Mouse (Mus musculus) cerebellum, postnatal 14 days (tissue): ENCODE measurements around the gene Cryba1.
A peak's percentile ranks its signal among the peaks of the same experiment; 100 is the strongest.
"Not testable (repeated sequence)": the region's sequence is repeated elsewhere in the genome, so short reads cannot be mapped to it uniquely, and the experiment has no call there.

Source experiments
- DNase-seq, 2 experiments: peaks; one replicate each; pipeline ENCODE4 v3.0.0; 2021; ENCODE audit warnings: mixed read lengths in 2 of 2

Cryba1 gene

DNA sequence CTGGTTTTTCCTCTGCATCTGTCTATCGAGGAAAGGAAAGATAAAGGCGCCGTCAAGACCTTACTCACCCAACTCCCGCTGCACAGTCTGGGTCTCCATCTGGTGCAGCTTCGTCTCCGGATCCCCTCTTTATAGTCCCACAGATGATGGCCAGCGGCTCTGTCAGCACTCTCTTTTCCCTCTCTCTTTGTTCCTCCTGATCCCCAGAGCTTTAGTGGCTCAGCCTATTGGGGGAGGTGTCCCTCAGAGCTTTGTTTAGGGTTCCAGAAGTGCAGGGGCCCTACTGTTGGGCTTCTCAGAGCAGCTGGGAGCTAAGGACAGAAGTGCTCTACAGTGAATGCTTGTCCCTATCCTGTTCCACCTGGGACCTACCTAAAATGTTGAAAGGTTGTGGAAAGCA is at the start of gene Cryba1:
Gene Cryba1 (minus strand): TSS at position 101 of the 400 bp plus-strand sequence.
- no peak for DNase-seq

DNA sequence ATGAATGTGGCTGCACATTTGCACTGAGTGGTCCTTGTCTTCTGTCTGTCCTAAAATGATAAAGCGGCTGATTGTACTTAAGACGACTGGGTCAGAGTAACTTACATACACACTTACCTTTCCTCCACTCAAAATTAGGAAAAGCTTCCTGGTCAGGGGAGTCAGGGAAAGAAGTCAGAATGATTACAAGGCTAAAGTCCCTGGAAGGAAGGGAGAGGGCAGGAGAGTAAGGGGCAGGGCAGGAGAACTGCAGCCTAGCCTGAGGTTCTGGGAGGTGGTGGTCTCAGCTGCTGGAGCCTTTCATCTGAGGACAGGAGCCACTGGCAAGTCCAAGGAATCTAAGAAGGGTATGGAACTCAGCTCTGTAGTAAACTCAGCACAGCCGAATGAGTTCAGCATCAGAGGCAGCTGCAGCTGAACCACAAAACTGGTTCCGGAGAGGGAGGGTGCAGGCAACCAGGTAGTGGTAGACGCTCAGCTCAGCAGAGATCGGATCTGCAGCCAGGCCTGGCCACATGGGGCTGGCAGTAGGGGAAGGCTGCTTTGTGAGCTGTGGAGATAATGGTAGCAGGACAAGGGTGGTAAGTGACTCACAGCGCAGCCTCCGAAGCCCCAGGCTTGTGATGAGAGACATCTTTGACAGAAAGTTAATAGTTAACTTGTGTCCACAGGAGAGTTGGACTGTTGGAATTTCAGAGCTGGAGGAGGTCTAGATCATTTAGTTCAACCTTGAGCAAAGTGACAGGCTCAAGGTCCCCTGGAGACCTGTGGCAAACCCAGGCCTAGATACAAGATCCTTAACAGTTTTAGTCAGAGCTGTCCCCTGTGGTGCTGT is 47.0 kb upstream of the Cryba1 start:
- peak in 1 of 2 experiments; percentile 9 for DNase-seq

DNA sequence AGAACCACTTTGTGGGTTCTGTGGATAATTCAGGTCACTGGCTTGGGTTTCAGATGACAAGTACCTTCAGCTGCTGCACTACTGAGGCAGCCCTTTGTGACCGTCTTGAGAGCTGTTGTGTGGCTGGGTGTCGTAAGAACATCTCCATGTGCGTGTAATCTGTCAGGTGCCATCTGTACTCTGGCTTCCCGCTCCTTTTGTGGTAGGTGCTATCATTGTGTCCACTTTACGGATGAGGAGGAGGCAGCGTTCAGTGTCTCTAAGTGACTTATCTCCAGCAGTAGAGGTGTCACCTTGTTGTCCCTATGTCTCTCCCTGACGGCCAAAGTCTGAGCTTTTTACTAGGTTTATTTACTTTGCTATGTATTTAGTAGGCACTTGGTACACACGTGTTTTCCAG is 45.3 kb upstream of the Cryba1 start:
- DNase-seq, result no peak

DNA sequence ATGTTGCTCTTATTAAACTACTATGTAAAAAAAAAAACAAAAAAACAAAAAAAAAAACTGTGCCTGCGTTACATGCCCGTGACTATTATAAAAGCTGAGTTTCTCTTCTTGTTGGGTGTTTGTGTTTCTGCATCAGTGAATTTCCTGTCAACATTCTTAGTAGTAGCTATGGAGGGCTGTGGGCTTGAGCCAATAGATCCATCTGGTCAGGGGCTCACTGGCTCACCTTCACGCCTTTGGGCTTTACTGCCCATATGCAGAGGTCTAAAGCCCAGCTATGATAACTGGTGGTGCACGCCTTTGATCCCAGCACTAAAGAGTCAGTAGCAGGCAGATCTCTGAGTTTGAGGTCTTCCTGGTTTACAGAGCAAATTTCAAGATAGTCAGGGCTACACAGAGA is 44.4 kb upstream of the Cryba1 start:
- no peak for DNase-seq

DNA sequence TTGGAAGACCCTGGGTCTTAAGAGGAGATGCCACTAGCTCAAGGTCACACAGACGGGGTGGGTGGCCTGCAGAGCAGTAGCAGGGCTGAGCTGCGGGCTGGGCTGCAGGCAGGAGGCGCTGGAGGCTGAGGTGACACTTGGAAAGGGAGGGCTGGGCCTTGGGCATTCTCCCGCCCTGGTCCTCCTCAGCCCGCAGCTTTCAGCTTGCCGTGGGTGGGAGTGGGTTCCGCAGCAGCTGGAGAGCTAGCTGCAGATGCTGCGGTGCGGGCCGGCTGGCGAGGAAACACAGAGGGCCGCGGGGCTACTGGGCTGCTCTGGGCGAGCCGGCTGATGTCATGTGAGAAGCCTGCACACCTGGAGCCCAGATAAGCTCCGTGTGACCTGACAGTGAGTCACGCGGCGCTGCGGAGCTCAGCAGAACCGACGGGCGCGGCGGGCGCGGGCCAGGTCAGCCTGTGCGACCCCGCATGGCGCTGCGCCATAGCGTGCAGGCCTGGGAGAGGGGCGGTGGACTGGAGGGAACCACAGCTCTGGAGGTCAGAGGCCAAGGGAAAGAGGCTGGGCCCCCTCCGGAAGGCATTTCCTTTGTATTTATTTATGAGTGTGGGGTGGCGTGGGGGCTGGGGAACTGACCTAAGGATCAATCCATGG is 41.4 kb upstream of the Cryba1 start:
- peak in 1 of 2 experiments; percentile 37 for DNase-seq

DNA sequence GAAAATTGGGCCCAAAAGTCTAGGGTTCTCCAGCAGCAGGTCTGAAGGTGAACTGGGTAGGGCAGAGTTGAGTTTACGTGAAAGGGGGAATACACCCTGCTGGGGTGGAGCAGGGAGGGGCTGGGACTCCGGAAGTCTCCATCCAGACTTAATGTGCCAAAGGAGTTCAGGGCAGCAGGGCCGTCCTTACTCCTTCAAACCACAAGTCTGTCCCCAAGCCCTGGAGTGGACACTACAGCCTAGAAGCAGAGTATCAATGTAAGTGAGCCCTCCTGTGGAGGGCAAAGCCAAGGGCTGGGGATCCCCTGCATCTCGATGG is 40.3 kb upstream of the Cryba1 start:
- DNase-seq, result no peak

DNA sequence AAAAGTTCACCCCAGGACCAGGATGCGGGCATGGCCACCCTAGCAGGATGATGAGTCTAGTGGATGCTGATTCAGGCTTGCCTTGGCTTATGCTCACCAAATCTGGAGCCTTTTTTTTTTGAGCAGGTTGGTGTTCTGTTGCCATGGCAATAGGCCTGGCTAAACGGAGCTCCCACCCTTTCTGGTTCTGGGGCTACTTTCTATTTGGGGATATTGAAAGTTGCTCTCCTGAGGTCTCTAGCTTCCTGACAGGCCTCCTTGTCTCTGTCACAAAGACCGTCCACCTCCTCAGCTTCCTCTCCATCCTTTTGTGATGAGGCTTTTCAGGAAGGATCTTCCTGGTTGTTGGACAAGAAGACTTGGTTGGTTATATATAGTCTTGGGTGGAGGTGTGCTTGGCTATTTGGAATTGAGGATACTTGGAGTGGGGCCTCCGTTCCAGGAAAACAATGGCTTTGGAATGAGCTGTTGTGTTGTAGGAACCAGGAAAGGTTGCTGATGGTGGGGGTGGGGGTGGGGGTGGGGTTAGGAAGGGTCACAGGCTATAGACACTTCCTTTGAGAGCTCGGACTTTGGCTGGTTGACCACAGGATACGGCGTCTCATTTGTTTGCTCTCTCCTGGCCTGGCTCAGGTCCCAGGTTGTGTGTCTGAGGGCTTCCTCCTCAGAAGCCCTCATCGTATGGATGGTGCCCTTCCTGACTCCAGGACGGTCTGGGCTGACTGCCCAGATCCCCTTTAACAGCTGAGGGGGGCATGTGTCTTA is 39.8 kb upstream of the Cryba1 start:
- DNase-seq, result peak in 1 of 2 experiments; percentile 35

DNA sequence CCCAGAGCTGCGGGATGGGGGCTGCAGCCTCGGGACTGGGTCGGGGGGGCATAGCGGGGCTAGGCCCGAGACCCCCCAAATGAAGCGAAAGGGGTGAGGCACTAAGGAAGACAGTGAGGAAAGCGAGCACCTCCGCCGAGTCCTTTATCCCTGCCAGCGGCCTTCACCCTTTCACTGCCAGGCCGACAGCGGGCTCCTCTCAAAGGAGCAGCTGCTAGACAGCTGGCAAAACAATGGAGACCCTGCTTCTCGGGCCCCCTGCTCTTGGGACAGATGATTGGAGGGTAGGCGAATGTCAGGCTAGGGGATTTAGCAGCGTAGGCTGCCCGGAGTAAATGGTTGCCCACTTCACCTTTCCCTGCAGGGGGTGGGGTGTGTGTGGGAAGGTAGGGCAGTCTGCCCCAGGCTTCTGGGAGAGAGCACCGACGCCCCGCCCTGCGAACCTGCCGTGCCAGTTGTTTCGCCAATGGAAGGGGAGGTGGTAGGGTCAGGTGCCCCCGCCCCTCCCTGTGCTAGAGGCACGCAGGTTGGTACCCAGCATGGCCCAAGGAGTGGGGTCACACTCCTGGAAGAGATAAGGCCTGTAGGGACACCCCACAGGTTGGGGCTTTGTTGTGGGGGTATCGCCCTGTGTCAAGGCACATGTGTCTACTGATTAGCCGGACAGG is 38.7 kb upstream of the Cryba1 start:
- DNase-seq, result peak in 1 of 2 experiments; percentile 65

DNA sequence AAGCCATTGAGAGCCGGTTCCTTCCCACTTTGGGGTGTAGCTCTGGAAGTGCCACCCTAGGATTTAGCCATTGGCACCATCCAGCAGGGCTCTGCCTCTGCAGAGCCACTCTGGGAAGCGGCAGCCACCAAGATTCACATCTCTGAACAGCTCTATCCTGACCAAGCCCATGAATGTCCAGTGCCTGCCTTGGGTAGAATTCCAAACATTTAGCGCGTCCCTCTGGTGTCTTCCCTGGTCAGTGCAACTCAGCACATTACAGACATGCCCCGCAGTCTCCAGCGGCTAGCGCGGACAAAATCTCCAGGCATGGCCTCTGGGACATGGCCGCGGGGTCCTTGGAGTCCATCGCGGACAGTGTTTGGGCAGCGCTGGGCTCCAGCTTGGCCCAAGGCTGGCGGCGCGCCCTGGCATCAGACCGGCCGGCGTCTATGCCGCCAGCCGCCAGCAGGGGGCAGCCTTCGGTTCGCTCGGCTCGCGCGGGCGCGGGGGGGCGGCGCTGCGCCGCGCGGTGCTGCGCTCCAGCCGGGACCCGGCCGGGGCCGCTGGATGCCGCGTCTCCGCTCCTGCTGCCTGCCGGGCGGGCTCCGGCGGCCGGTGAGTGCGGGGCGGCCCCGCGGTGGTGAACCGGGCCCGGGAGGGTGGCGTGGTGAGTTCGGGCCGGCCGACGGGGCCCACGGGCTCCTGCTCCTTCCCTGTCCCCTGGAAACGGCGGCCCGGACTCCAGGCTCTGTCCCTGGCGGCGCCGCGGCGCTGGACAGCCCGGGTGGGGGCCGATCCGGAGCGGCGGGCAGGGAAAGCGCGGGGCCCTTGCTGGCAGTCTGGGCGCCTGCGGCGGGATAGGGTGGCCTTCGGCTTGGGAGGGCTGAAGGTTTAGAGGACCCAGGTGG is 37.9 kb upstream of the Cryba1 start, which contains the start of gene Myo18a:
Gene Myo18a (plus strand): TSS at position 464 of the 890 bp plus-strand sequence.
- peak; percentile 96 for DNase-seq

DNA sequence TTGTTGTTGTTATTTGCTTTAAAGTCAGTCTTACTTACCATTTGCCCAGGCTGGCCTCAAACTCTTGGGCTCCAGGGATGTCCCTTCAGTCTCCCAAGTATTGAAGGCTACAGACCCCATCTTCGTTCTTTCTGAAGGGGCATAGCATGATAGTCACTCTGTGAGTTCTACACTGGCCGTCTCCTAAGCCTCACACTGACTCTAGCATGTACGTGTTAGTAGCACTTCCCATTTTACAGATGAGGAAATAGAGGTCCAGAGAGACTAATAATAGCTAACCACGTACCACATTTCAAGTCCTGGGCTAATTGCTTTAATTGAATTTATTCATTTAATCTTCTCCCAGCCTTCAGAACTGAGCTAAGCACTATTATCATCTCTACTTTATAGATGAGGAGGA is 34.9 kb upstream of the Cryba1 start:
- no peak for DNase-seq

DNA sequence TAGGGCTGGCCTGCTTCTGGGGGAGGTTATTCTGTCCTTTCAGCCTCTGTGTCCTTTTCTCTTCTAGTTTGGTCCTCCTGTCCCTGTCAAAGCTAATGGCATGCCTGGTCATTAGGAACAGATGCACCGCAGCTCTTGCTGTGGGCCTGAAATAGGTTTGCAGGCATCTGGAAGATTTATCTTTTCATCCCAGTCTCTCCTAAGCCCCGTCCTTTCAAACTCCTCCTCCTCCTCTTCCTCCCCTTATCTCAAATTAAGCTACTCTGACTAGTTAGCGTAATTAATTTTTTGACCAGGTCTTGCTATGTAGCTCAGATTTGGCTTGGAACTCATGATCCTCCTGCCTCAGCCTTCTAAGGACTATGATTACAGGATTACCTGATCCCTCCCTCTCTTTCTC is 28.4 kb upstream of the Cryba1 start:
- DNase-seq, result no peak

DNA sequence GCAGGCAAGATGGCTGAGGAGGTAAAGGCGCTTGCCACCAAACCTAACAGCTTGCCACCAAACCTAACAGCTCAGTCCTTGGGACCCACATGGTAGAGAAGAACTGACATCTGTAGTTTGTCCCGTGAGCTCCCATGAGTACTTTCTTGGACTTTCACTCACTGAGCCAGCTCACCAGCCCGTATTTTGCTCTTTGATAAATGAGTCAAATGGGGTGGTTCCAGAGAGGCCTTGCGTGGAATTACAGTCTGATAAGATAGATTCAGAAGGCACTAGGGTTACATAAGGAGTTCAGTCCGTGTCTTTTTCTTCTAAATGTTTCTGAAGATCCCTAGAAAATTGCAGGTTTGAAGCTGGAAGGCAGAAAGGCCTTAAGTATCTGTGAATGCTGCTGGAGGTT is 27.4 kb upstream of the Cryba1 start:
- no peak for DNase-seq

DNA sequence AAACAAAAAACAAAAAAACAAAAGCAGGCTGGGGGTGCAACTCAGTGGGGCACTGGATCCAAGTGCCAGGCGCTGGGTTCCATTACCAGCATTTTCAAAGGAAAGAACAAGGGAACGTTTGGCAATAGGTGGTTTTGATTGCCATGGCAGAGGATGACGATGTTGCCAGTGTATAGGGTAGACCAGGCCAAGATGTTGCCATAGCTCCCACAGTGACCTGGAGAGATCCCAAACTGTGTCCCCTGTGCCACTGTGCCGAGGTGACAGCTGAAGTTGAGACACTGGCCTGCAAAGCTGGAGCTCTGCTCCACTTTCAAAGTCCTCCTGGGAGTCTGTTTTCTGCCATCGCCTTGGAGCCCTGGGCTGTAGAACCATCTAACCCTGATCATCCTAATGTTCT is 23.9 kb upstream of the Cryba1 start:
- DNase-seq, result no peak

DNA sequence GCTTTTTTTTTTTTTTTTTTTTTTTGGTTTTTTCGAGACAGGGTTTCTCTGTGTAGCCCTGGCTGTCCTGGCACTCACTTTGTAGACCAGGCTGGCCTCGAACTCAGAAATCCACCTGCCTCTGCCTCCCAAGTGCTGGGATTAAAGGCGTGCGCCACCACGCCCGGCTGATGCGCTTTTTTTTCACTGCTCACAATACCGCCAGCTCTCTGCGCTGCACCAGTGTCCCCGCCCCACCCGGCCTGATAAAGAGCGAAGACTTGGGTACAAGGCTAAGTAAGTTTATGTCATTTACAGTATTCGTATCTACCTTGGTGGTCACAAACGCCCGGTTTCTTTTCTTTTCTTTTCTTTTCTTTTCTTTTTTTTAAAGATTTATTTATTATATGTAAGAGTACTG is 22.0 kb upstream of the Cryba1 start:
- not testable (repeated sequence) for DNase-seq

DNA sequence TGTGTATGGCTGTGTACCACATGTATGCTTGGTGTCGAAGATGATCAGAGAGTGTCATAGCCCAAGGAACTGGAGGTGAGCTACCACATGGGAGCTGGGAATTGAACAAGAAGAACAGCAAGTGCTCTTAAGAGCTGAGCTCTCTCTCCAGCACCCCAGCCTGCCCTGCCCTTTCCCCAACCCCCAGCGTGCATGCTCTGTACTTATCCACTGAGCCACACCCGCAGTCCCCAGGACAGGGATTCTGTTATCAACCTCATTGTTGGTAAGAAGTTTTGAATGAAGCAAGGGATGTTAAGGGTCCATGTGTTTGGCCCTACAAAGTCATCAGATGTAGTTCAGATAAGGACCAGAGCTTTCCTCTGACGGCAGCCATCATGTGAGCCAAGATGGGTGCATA is 21.6 kb upstream of the Cryba1 start:
- DNase-seq, result no peak

DNA sequence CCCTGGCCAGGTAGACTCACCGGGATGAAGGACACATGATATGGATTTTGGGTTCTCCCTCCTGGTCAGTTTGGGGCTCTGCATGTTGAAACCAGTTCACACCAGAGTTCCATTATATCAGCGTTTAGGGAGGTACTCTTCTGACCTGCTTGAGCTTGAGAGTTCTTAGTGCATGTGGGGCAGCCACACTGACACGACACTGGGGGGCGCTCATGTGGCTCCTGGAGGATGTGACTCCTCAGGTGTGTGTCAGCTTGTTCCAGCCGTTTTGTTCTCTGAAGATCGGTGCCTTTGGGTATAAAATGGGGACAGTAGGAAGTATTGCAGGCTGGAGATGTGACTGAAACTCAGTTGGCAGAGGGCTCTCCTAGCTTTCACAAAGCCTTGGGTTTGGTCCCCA is 18.9 kb upstream of the Cryba1 start:
- peak; percentile 42 to 67 for DNase-seq

DNA sequence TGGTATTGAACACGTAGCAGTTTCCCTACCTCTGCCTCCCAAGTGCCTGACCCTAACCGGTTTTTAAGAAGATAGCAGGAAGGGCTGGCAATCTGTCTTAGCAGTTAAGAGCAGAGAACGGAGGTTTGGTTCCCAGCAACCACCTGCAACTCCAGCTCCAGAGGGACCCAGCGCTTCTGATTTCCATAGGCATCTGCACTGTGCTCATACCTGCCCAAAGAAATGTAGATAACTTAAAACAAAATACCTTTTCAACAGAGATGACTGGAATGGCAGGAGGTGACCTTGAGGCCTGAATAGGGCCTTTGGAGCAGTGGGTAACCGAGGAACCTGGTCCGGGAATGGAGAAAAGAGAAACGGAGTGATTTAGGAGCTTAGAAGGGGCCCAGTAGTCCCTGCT is 13.5 kb upstream of the Cryba1 start:
- DNase-seq, result no peak

DNA sequence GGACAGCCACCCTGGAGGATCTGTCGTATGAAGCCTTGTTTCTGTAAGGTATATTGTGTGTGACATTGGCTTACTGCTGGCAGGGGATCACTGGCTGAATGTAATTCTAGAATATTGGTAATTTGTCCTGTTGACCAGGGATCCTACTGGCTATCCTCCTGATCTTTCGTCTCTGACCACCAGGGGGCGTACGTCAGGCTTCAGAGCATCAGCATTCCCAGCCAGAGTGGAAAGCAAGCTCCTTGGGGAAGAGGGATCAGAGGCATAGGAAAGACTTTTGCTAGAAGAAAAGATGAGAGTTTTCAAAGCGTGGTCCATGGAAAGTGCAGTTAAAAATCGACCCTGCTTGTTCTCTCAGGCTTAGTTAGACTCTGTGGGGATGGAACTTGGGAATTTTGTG is 12.2 kb upstream of the Cryba1 start:
- DNase-seq, result peak; percentile 94 to 96

DNA sequence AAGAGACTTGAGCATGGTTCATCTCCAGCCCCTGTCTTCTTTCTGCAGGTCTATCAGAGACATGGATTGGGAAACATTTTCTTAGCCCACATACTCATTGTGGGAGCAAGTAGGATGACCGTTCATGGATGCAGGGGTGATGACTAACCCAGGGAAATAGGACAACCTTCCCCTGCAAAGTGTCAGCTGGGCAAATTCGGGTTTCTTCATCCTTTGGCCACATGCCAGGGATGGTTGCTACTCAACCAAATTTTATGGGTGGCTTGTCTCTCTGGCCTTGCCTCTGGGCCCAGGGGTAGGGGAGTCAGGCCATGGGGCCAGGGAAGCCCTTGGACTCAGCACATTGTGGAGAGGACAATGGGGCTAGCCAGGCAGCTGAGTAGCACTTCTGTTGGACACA is 3.5 kb upstream of the Cryba1 start:
- DNase-seq, result peak; percentile 24 to 40

DNA sequence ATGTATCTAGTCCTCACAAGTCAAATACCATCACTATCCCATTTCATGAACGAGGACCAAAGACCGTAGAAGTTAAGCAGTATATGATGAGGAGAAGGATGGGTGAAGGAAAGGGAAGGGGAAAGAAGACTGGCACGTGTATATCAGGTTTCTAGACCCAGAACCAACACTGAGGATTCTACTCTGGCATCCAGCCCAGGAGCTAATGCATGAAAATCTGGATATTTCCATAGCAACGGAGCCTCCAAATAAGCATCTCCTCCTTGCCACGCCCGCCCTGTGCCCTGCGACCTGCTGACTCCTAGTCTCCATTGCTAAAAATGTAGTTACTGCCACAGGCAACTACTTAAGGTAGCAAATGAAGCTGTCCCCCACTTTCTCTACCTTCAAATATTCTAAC is 317 bp downstream of the Cryba1 start:
- DNase-seq, result peak in 1 of 2 experiments; percentile 33

DNA sequence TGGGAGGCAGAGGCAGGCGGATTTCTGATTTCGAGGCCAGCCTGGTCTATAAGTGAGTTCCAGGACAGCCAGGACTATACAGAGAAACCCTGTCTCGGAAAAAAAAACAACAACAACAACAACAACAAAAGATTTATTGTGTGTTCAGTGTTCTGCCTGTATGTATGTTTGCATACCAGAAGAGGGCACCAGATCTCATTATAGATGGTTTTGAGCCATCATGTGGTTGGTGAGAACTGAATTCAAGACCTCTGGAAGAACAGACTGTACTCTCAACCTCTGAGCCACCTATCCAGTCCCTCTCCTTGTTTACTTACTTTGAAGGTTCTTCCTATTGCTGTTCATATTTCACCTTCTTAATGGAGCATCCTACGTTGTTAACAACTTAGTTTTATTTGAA is 3.7 kb downstream of the Cryba1 start:
- no peak for DNase-seq

DNA sequence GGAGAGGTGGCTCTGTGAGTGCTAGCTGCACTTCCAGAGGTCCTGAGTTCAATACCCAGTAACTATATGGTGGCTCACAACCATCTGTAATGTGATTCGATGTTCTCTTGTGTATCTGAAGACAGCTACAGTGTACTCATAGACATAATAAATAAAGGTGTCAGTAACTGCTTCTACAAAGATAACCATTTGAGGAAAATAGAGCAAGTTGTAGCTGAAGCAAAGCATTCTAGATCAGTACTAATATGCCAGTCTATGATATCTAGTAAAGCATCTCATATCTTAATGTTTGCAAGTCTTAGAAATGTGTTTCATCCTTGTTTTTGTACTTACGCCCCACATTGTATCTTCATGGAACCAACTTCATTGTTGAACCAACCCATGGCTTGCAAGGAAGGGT is 6.0 kb downstream of the Cryba1 start:
- no peak for DNase-seq
